Mouse (Mus musculus) hindbrain, embryonic 14.5 days (tissue): ENCODE measurements around the gene Utf1. TPM values are rescaled to one million over a fixed set of nuclear protein-coding genes. Genes with fewer than 3 reads are reported as not detected.

Experiments
- ATAC-seq: fragments of 200-750 bp; cut with Nextera tagmentation; 2 replicates; pipeline ENCODE4 v1.8.0; 2017; ENCODE audit warnings: moderate number of reproducible peaks, mild to moderate bottlenecking, moderate TSS enrichment, moderate library complexity; ENCODE audit not compliant: low FRiP score
- DNase-seq: peaks from one replicate; pipeline ENCODE4 v3.0.0-alpha.2; 2015; ENCODE audit warnings: low spot score
- H3K27ac ChIP-seq: fragments of 300-500 bp; sonication (generic); 2 replicates; pipeline ENCODE4 v1.5.1; 2014; ENCODE audit warnings: mild to moderate bottlenecking, moderate library complexity
- H3K27me3 ChIP-seq: fragments of 300-500 bp; sonication (generic); 2 replicates; pipeline ENCODE4 v1.6.1; 2014; ENCODE audit warnings: mild to moderate bottlenecking, low read length, mixed read lengths; ENCODE audit not compliant: control insufficient read depth, insufficient read depth
- H3K36me3 ChIP-seq: fragments of 300-500 bp; sonication (generic); replicated peaks from 2 replicates; pipeline ENCODE4 v1.6.1; 2014; ENCODE audit not compliant: control insufficient read depth, insufficient read depth
- H3K4me1 ChIP-seq: fragments of 300-500 bp; sonication (generic); replicated peaks from 2 replicates; pipeline ENCODE4 v1.6.1; 2014; ENCODE audit warnings: antibody characterized with exemption, low read length, mixed read lengths; ENCODE audit not compliant: control insufficient read depth, insufficient read depth
- H3K4me2 ChIP-seq: fragments of 300-500 bp; sonication (generic); replicated peaks from 2 replicates; pipeline ENCODE4 v1.6.1; 2014; ENCODE audit warnings: mild to moderate bottlenecking, moderate library complexity
- H3K4me3 ChIP-seq: fragments of 300-500 bp; sonication (generic); replicated peaks from 2 replicates; pipeline ENCODE4 v1.5.1; 2014; ENCODE audit warnings: mild to moderate bottlenecking, low read length
- H3K9ac ChIP-seq: fragments of 300-500 bp; sonication (generic); 2 replicates; pipeline ENCODE4 v1.6.1; 2014
- H3K9me3 ChIP-seq: fragments of 300-500 bp; sonication (generic); 2 replicates; pipeline ENCODE4 v1.6.1; 2016; ENCODE audit warnings: low read length; ENCODE audit not compliant: control insufficient read depth
- WGBS: fragments of 180-500 bp; shearing (Covaris S2); extraction: QIAGEN DNeasy Blood & Tissue Kit; methylation state at CpG from one replicate; pipeline ENCODE4 v1.1.7; 2014; 5-methylcytosine and 5-hydroxymethylcytosine counted together
- polyA plus RNA-seq: library from polyadenylated mRNA; unstranded; fragments of >200 nt; fragmentation: Nextera tagmentation; extraction: Ambion mirVana; gene quantifications from 2 replicates; pipeline ENCODE4 v1.2.1, GENCODE M21; 2014

Utf1 gene
- not detected in 2 replicates for polyA plus RNA-seq

GRCm38 (mm10) chr7:139943674-139944281 lies at the start of gene Utf1:
Utf1 (plus strand) TSS chr7:139943789.
- H3K9me3 ChIP-seq, result no peaks in the 10 kb centered on the region
- peaks cover 75% of the 10 kb centered on the region for H3K27me3 ChIP-seq
- peaks cover 9% of the 10 kb centered on the region; the same call in 1 of the 2 replicates for H3K4me1 ChIP-seq
- H3K36me3 ChIP-seq, result no peaks in the 10 kb centered on the region
- WGBS, result under 1% methylated on average over 59 of the region's 59 CpGs
- peak within 1 kb of the TSS; percentile 24; the same call in 1 of the 2 replicates for H3K9ac ChIP-seq
- ATAC-seq, result peak; percentile 60; the same call in 1 of the 2 replicates
- H3K4me3 ChIP-seq, result peak within 1 kb of the TSS; percentile 30
- no peak within 1 kb of the TSS for H3K27ac ChIP-seq
- DNase-seq, result no peak
- H3K4me2 ChIP-seq, result peak within 1 kb of the TSS; percentile 49

- no peaks in the 10 kb centered on the region for H3K36me3 ChIP-seq
- ATAC-seq (peak; percentile 76), DNase-seq (peak; percentile 65)
- no peak within 1 kb of the TSS for H3K27ac ChIP-seq
- peak within 1 kb of the TSS; percentile 81 for H3K4me2 ChIP-seq
- no peaks in the 10 kb centered on the region for H3K9me3 ChIP-seq
- H3K27me3 ChIP-seq, result peaks cover 19% of the 10 kb centered on the region; the same call in 1 of the 2 replicates
- H3K4me1 ChIP-seq, result peaks cover 9% of the 10 kb centered on the region
- 1% methylated on average over 45 of the region's 50 CpGs for WGBS
- peak within 1 kb of the TSS; percentile 51 for H3K4me3 ChIP-seq
- H3K9ac ChIP-seq, result peak within 1 kb of the TSS; percentile 61
Measured at GRCm38 (mm10) chr7:139894655-139895557, 48.7 kb upstream of the Utf1 start, which contains the start of gene Kndc1. Kndc1 (plus strand) TSS chr7:139894696.

GRCm38 (mm10) chr7:139896271-139896670 lies 47.3 kb upstream of the Utf1 start:
- ATAC-seq (no peak), DNase-seq (no peak)

GRCm38 (mm10) chr7:139896796-139897195 lies 46.8 kb upstream of the Utf1 start:
- no peaks in the 10 kb centered on the region for H3K36me3 ChIP-seq
- ATAC-seq (no peak), DNase-seq (no peak)
- H3K9ac ChIP-seq, result no peak overlapping the region
- peaks cover 9% of the 10 kb centered on the region for H3K4me1 ChIP-seq
- no peaks in the 10 kb centered on the region for H3K9me3 ChIP-seq
- 87% methylated on average over 7 of the region's 7 CpGs for WGBS
- H3K4me3 ChIP-seq, result no peak overlapping the region
- H3K27ac ChIP-seq, result no peak overlapping the region
- no peak overlapping the region for H3K4me2 ChIP-seq
- peaks cover 19% of the 10 kb centered on the region; the same call in 1 of the 2 replicates for H3K27me3 ChIP-seq

More at GRCm38 (mm10) chr7:139896271-139896670, 47.3 kb upstream of the Utf1 start:
- Histone ChIP-seq H3K9ac (peak overlapping the region; percentile 61; the same call in 1 of the 2 replicates), H3K9me3 (no peaks in the 10 kb centered on the region), H3K4me2 (peak overlapping the region; percentile 81), H3K4me3 (no peak overlapping the region), H3K36me3 (no peaks in the 10 kb centered on the region), H3K27ac (no peak overlapping the region), H3K4me1 (peaks cover 9% of the 10 kb centered on the region), H3K27me3 (peaks cover 19% of the 10 kb centered on the region; the same call in 1 of the 2 replicates)
- 77% methylated on average over 7 of the region's 7 CpGs for WGBS

- H3K9ac ChIP-seq, result no peak overlapping the region
- no peaks in the 10 kb centered on the region for H3K9me3 ChIP-seq
- peaks cover 9% of the 10 kb centered on the region for H3K4me1 ChIP-seq
- ATAC-seq (no peak), DNase-seq (no peak)
- H3K4me2 ChIP-seq, result no peak overlapping the region
- WGBS, result 72% methylated on average over 2 of the region's 2 CpGs
- H3K27me3 ChIP-seq, result peaks cover 12% of the 10 kb centered on the region; the same call in 1 of the 2 replicates
- no peaks in the 10 kb centered on the region for H3K36me3 ChIP-seq
- H3K27ac ChIP-seq, result no peak overlapping the region
- H3K4me3 ChIP-seq, result no peak overlapping the region
Measured at GRCm38 (mm10) chr7:139898606-139899005, 45.0 kb upstream of the Utf1 start.

- WGBS, result 88% methylated on average over 7 of the region's 7 CpGs
- Histone ChIP-seq H3K27me3 (0 out of 2 replicates have a peak, but pooled peaks cover 8% of the 10 kb centered on the region), H3K4me1 (peaks cover 12% of the 10 kb centered on the region), H3K36me3 (no peaks in the 10 kb centered on the region), H3K9ac (no peak overlapping the region), H3K9me3 (no peaks in the 10 kb centered on the region), H3K4me3 (no peak overlapping the region), H3K27ac (no peak overlapping the region), H3K4me2 (no peak overlapping the region)
- DNase-seq (no peak), ATAC-seq (no peak)
Measured at GRCm38 (mm10) chr7:139899505-139899904, 44.1 kb upstream of the Utf1 start.

- H3K27ac ChIP-seq, result no peak overlapping the region
- H3K4me2 ChIP-seq, result no peak overlapping the region
- DNase-seq (no peak), ATAC-seq (no peak)
- 97% methylated on average over 7 of the region's 7 CpGs for WGBS
- H3K9ac ChIP-seq, result no peak overlapping the region
- H3K36me3 ChIP-seq, result no peaks in the 10 kb centered on the region
- H3K4me1 ChIP-seq, result peaks cover 16% of the 10 kb centered on the region
- H3K4me3 ChIP-seq, result no peak overlapping the region
- H3K9me3 ChIP-seq, result no peaks in the 10 kb centered on the region
- 0 out of 2 replicates have a peak, but pooled peaks cover 5% of the 10 kb centered on the region for H3K27me3 ChIP-seq
Measured at GRCm38 (mm10) chr7:139900456-139900855, 43.1 kb upstream of the Utf1 start.

GRCm38 (mm10) chr7:139900896-139901295 lies 42.7 kb upstream of the Utf1 start:
- ATAC-seq, result no peak

GRCm38 (mm10) chr7:139901981-139902380 lies 41.6 kb upstream of the Utf1 start:
- H3K36me3 ChIP-seq, result no peaks in the 10 kb centered on the region
- H3K9ac ChIP-seq, result no peak overlapping the region
- H3K4me1 ChIP-seq, result peaks cover 17% of the 10 kb centered on the region; the same call in 1 of the 2 replicates
- H3K4me3 ChIP-seq, result no peak overlapping the region
- ATAC-seq, result no peak
- H3K9me3 ChIP-seq, result no peaks in the 10 kb centered on the region
- no peak overlapping the region for H3K4me2 ChIP-seq
- WGBS, result 6% methylated on average over 1 of the region's 1 CpGs
- DNase-seq, result no peak
- no peak overlapping the region for H3K27ac ChIP-seq
- no peaks in the 10 kb centered on the region for H3K27me3 ChIP-seq

More at GRCm38 (mm10) chr7:139900896-139901295, 42.7 kb upstream of the Utf1 start:
- Histone ChIP-seq H3K36me3 (no peaks in the 10 kb centered on the region), H3K4me3 (no peak overlapping the region), H3K9ac (no peak overlapping the region), H3K4me2 (no peak overlapping the region), H3K27me3 (0 out of 2 replicates have a peak, but pooled peaks cover under 1% of the 10 kb centered on the region), H3K9me3 (no peaks in the 10 kb centered on the region), H3K4me1 (peaks cover 16% of the 10 kb centered on the region; the same call in 1 of the 2 replicates), H3K27ac (no peak overlapping the region)
- no peak for DNase-seq
- 88% methylated on average over 6 of the region's 6 CpGs for WGBS
